Mouse (Mus musculus): ENCODE results near the gene Gpr61.

DNA sequence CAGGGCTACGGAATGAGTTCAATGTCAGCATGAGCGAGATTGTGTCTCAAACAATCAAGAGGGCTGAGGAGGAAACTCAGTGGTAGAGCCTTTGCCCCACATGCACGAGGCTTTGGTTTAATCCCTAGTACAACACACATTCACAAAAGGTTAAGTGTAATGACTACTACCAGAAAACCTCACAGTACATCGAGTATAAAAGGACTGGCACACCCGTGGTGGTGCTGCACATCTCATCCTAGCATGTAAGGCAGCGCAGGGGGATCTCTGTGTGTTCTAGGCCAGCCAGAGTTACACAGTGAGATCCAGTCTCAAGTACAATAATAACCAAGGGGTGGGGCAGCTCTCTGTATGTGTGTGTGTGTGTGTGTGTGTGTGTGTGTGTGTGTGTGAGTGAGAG is 37.2 kb downstream of the Gpr61 start:
- TF ChIP-seq CTCF (IDR thresholded peaks at IDR 0.05; ENCODE audit: extremely low read depth, insufficient read length, insufficient replicate concordance, low read depth, low read length) (no peak), POLR2A (IDR thresholded peaks at IDR 0.05; ENCODE audit: low read depth, low read length) (no peak)

All from small intestine, adult 2 months (tissue).